Mouse (Mus musculus) CH12.LX (cell line): ENCODE measurements around the gene Caln1. TPM values are rescaled to one million over a fixed set of nuclear protein-coding genes. Genes with fewer than 3 reads are reported as not detected.
A peak's percentile ranks its signal among the peaks of the same experiment; 100 is the strongest.

ENCODE experiments used
- DNase-seq: peaks from one replicate; pipeline ENCODE4 v3.0.0-alpha.2; 2013; ENCODE audit errors: extremely low read depth
- H3K27ac ChIP-seq: 2 replicates; pipeline ENCODE4 v1.5.1; 2012; ENCODE audit warnings: low read depth, mild to moderate bottlenecking, control low read depth, moderate library complexity; ENCODE audit not compliant: insufficient read depth
- H3K27me3 ChIP-seq: replicated peaks from 2 replicates; pipeline ENCODE3; 2012; ENCODE audit warnings: inconsistent platforms
- H3K36me3 ChIP-seq, 2 experiments: replicated peaks in 1 of 2; 2 replicates each; pipeline versions ENCODE3 to v1.6.1; 2012; ENCODE audit warnings: inconsistent platforms in 1 of 2, low read length in 1 of 2, mild to moderate bottlenecking in 1 of 2, mixed read lengths in 1 of 2, moderate library complexity in 1 of 2; ENCODE audit not compliant: control insufficient read depth in 1 of 2, insufficient read depth in 1 of 2
- H3K4me1 ChIP-seq, 2 experiments: 2 replicates each; pipeline ENCODE4 v1.6.1; 2012; ENCODE audit warnings: inconsistent platforms in 1 of 2, moderate library complexity in 1 of 2; ENCODE audit not compliant: insufficient read depth in 2 of 2, control insufficient read depth in 1 of 2
- H3K4me2 ChIP-seq: 2 replicates; pipeline ENCODE4 v1.6.1; 2012; ENCODE audit warnings: low read depth, mild to moderate bottlenecking, control low read depth; ENCODE audit not compliant: poor library complexity, insufficient read depth, severe bottlenecking
- H3K4me3 ChIP-seq, 3 experiments: fragments of 150-350 bp in 1 of 3; sonication (generic) in 1 of 3; replicated peaks in 1 of 3; 2 replicates each; pipeline versions ENCODE3 to v1.5.1; 2011 to 2012; ENCODE audit warnings: low read depth in 2 of 3, low read length in 2 of 3, mild to moderate bottlenecking in 2 of 3, moderate library complexity in 2 of 3, control low read depth in 1 of 3, improper control_type of control experiment in 1 of 3, inconsistent platforms in 1 of 3, mixed read lengths in 1 of 3; ENCODE audit not compliant: poor library complexity in 1 of 3
- H3K79me2 ChIP-seq: replicated peaks from 2 replicates; pipeline ENCODE4 v1.6.1; 2012; ENCODE audit warnings: mild to moderate bottlenecking, moderate library complexity; ENCODE audit not compliant: control insufficient read depth, poor library complexity, insufficient read depth, severe bottlenecking; ENCODE audit errors: extremely low read depth
- H3K9ac ChIP-seq: 2 replicates; pipeline ENCODE4 v1.6.1; 2012; ENCODE audit warnings: low read depth, mild to moderate bottlenecking, control low read depth, moderate library complexity; ENCODE audit not compliant: insufficient read depth
- H3K9me3 ChIP-seq: replicated peaks from 2 replicates; pipeline ENCODE3; 2012; ENCODE audit warnings: low read length, inconsistent platforms, mixed read lengths
- BHLHE40 ChIP-seq: IDR thresholded peaks from 2 replicates; pipeline ENCODE4 v1.6.1; 2011; ENCODE audit warnings: mild to moderate bottlenecking, low read depth, low read length, improper control_type of control experiment
- CHD1 ChIP-seq: IDR thresholded peaks from 2 replicates; pipeline ENCODE4 v1.6.1; 2012; ENCODE audit warnings: low read depth, low read length, improper control_type of control experiment, inconsistent platforms
- CHD2 ChIP-seq: IDR thresholded peaks from 2 replicates; pipeline ENCODE4 v1.6.1; 2011; ENCODE audit warnings: low read length, improper control_type of control experiment
- ELF1 ChIP-seq: IDR thresholded peaks from 2 replicates; pipeline ENCODE4 v1.6.1; 2014; ENCODE audit warnings: low read depth, mild to moderate bottlenecking, inconsistent platforms, low read length, improper control_type of control experiment
- EP300 ChIP-seq: IDR thresholded peaks from 2 replicates; pipeline ENCODE4 v1.6.1; 2011; ENCODE audit warnings: low read length, improper control_type of control experiment
- ETS1 ChIP-seq: conservative IDR thresholded peaks from 2 replicates; pipeline ENCODE4 v1.6.1; 2012; ENCODE audit warnings: low read depth, mild to moderate bottlenecking, inconsistent platforms, low read length, improper control_type of control experiment, moderate library complexity
- GABPA ChIP-seq: IDR thresholded peaks from 2 replicates; pipeline ENCODE4 v1.6.1; 2012; ENCODE audit warnings: low read depth, low read length, improper control_type of control experiment, inconsistent platforms; ENCODE audit not compliant: insufficient replicate concordance
- IRF4 ChIP-seq: IDR thresholded peaks from 2 replicates; pipeline ENCODE4 v1.6.1; 2014; ENCODE audit warnings: low read depth, mild to moderate bottlenecking, inconsistent platforms, low read length, improper control_type of control experiment
- JUN ChIP-seq: IDR thresholded peaks from 2 replicates; pipeline ENCODE4 v1.6.1; 2011; ENCODE audit warnings: low read depth, mild to moderate bottlenecking, low read length, improper control_type of control experiment, moderate library complexity; ENCODE audit not compliant: insufficient read depth
- JUND ChIP-seq: conservative IDR thresholded peaks from 2 replicates; pipeline ENCODE4 v1.6.1; 2011; ENCODE audit warnings: low read depth, low read length, improper control_type of control experiment
- KAT2A ChIP-seq: IDR thresholded peaks from 2 replicates; pipeline ENCODE4 v1.6.1; 2012; ENCODE audit warnings: low read length, improper control_type of control experiment, inconsistent platforms; ENCODE audit not compliant: insufficient replicate concordance
- MAFK ChIP-seq: IDR thresholded peaks from 2 replicates; pipeline ENCODE4 v1.6.1; 2011; ENCODE audit warnings: low read length, improper control_type of control experiment; ENCODE audit not compliant: insufficient replicate concordance
- MAX ChIP-seq: IDR thresholded peaks from 2 replicates; pipeline ENCODE4 v1.6.1; 2011; ENCODE audit warnings: low read length, improper control_type of control experiment
- MAZ ChIP-seq: IDR thresholded peaks from 2 replicates; pipeline ENCODE4 v1.6.1; 2012; ENCODE audit warnings: low read depth, mild to moderate bottlenecking, inconsistent platforms, low read length, improper control_type of control experiment, moderate library complexity
- MEF2A ChIP-seq: IDR thresholded peaks from 2 replicates; pipeline ENCODE4 v1.6.1; 2014; ENCODE audit warnings: low read depth, mild to moderate bottlenecking, inconsistent platforms, low read length, improper control_type of control experiment, borderline replicate concordance
- MYC ChIP-seq: IDR thresholded peaks from 2 replicates; pipeline ENCODE4 v1.6.1; 2011; ENCODE audit warnings: low read depth, mild to moderate bottlenecking, improper control_type of control experiment, low read length
- NELFE ChIP-seq: IDR thresholded peaks from 2 replicates; pipeline ENCODE4 v1.6.1; 2011; ENCODE audit warnings: low read depth, low read length, improper control_type of control experiment
- NRF1 ChIP-seq: IDR thresholded peaks from 2 replicates; pipeline ENCODE4 v1.6.1; 2014; ENCODE audit warnings: low read depth, mild to moderate bottlenecking, inconsistent platforms, low read length, improper control_type of control experiment, moderate library complexity
- PAX5 ChIP-seq: IDR thresholded peaks from 2 replicates; pipeline ENCODE4 v1.6.1; 2012; ENCODE audit warnings: low read length, inconsistent platforms, mixed read lengths
- POLR2A ChIP-seq: IDR thresholded peaks from 2 replicates; pipeline ENCODE4 v1.6.1; 2011; ENCODE audit warnings: low read depth, mild to moderate bottlenecking, improper control_type of control experiment, low read length
- RAD21 ChIP-seq: IDR thresholded peaks from 2 replicates; pipeline ENCODE4 v1.6.1; 2011; ENCODE audit warnings: low read depth, mild to moderate bottlenecking, low read length, improper control_type of control experiment, moderate library complexity
- SIN3A ChIP-seq: IDR thresholded peaks from 2 replicates; pipeline ENCODE4 v1.6.1; 2012; ENCODE audit warnings: low read length, improper control_type of control experiment, inconsistent platforms
- SMC3 ChIP-seq: IDR thresholded peaks from 2 replicates; pipeline ENCODE4 v1.6.1; 2011; ENCODE audit warnings: low read depth, low read length, improper control_type of control experiment
- TCF12 ChIP-seq: IDR thresholded peaks from 2 replicates; pipeline ENCODE4 v1.6.1; 2014; ENCODE audit warnings: low read depth, mild to moderate bottlenecking, inconsistent platforms, low read length, improper control_type of control experiment
- UBTF ChIP-seq: IDR thresholded peaks from 2 replicates; pipeline ENCODE4 v1.6.1; 2012; ENCODE audit warnings: low read depth, mild to moderate bottlenecking, inconsistent platforms, low read length, improper control_type of control experiment, moderate library complexity
- USF1 ChIP-seq: IDR thresholded peaks from 2 replicates; pipeline ENCODE4 v1.6.1; 2014; ENCODE audit warnings: low read depth, mild to moderate bottlenecking, inconsistent platforms, low read length, improper control_type of control experiment
- ZKSCAN1 ChIP-seq: IDR thresholded peaks from 2 replicates; pipeline ENCODE4 v1.6.1; 2012; ENCODE audit warnings: low read depth, inconsistent platforms, low read length, improper control_type of control experiment, borderline replicate concordance
- ZNF384 ChIP-seq: IDR thresholded peaks from 2 replicates; pipeline ENCODE4 v1.6.1; 2012; ENCODE audit warnings: low read depth, low read length, improper control_type of control experiment, inconsistent platforms
- dilution Hi-C: fragments of 300-500 bp; cut with MboI; formaldehyde crosslinking; loops from 2 replicates; pipeline ENCODE4 v1.14.3; 2020; ENCODE audit warnings: low sequenced_read_pairs; ENCODE audit not compliant: extremely low pct_unique_long_range_greater_than_20kb, extremely low pct_ligation_motif_present
- in situ Hi-C: fragments of 300-500 bp; cut with MboI; formaldehyde crosslinking; loops from 3 replicates; pipeline ENCODE4 v1.14.3; 2019; ENCODE audit warnings: low sequenced_read_pairs, low pct_ligation_motif_present, low pct_unique_long_range_greater_than_20kb, mixed read lengths
- polyA plus RNA-seq: library from polyadenylated mRNA; unstranded; fragments of >175 nt; gene quantifications from 2 replicates; pipeline ENCODE4 v1.2.1, GENCODE M21; 2012; ENCODE audit warnings: low read depth; ENCODE audit not compliant: insufficient read length
- total RNA-seq, 2 experiments: library from RNA; depleted of rRNA; stranded (reverse); fragments of 300-350 nt in 1 of 2; fragments of >200 nt in 1 of 2; gene quantifications; 2 replicates each; pipeline ENCODE4 v1.2.3; 2012 to 2014

Gene Caln1
- total and polyA plus RNA-seq, 3 experiments: under 0.01 TPM; not detected in 2

DNA sequence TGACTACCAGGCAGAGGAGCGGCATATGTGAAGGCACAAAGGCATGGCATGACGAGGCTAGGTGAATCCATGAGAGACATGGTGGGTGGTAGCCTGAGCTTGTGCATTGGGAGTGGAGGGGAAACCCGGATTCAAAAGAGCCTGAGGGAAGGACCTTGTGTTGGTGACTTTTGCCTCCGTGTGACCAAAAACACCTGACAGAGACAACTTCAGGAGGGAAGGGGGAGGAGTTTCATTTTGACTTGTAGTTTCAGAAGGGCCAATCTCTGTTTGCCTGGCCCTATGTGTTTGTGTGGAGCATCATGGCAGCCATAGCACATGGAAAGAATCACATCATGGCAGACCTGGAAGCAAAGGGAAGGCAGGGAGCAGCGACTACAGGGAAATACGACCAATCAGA is 479.3 kb downstream of the Caln1 start:
- no peaks in the 10 kb centered on the region for H3K36me3 ChIP-seq
- H3K27ac ChIP-seq: peak overlapping the region; percentile 84
- H3K4me2 ChIP-seq: no peak overlapping the region
- no peaks in the 10 kb centered on the region for H3K79me2 ChIP-seq
- H3K9ac ChIP-seq: no peak overlapping the region
- dilution Hi-C loops (no loop called here), in situ Hi-C loops (no loop called here)
- peak; percentile 32 for DNase-seq
- H3K4me3 ChIP-seq: peak overlapping the region in 1 of 3 experiments; percentile 5
- TF ChIP-seq SIN3A (no peak; the same call in 1 of the 2 replicates), ELF1 (no peak), NRF1 (no peak), MAX (no peak), BHLHE40 (peak; percentile 67), CHD2 (no peak), SMC3 (no peak), UBTF (no peak), ETS1 (peak; percentile 65), MEF2A (no peak), EP300 (0 out of 2 replicates have a peak, but pooled peaks have one; percentile 54), USF1 (no peak), ZNF384 (no peak), ZKSCAN1 (no peak), CHD1 (no peak), MAFK (no peak), POLR2A (no peak), JUND (peak; percentile 52; the same call in 1 of the 2 replicates), IRF4 (peak; percentile 92), MAZ (peak; percentile 35; the same call in 1 of the 2 replicates), NELFE (no peak), JUN (peak; percentile 44; the same call in 1 of the 2 replicates), PAX5 (no peak), GABPA (no peak), TCF12 (peak; percentile 47; the same call in 1 of the 2 replicates), RAD21 (no peak), KAT2A (no peak), MYC (peak; percentile 72; the same call in 1 of the 2 replicates)
- peaks cover 11 to 14% of the 10 kb centered on the region in 2 experiments for H3K4me1 ChIP-seq
- H3K27me3 ChIP-seq: no peaks in the 10 kb centered on the region
- peaks cover 53% of the 10 kb centered on the region for H3K9me3 ChIP-seq
